Comparison of ENCODE assay signal across 7 mouse cellular contexts in genomic region chr12:29368107-29368819, GRCm38 (mm10).
DNase-seq lines count a peak whose midpoint lies in the region; ATAC-seq lines count a peak whose summit lies in the region.

No protein-coding gene starts in this region.

- H3K27me3 ChIP-seq in hindbrain, embryonic 16.5 days (replicated peaks; ENCODE audit: control insufficient read depth, insufficient read depth, low read length) = no peaks in the 10 kb centered on the region
- H3K27me3 ChIP-seq in neural tube, embryonic 13.5 days = no peaks in the 10 kb centered on the region; the same call in 1 of the 2 replicates

- 3% methylated on average over 19 of the region's 19 CpGs for WGBS in hindbrain, embryonic 16.5 days
- WGBS in neural tube, embryonic 13.5 days = 3% methylated on average over 19 of the region's 19 CpGs

- DNase-seq in adrenal gland, postnatal 10 days = peak; percentile 51
- DNase-seq in cerebellum, postnatal 10 days = peak; percentile 84
- DNase-seq in frontal cortex, postnatal 25 days (ENCODE audit: low spot score in 2 of 2) = peak; percentile 47 to 52
- DNase-seq in left cerebral cortex, adult 18-20 months (ENCODE audit: low spot score in 2 of 2) = peak; percentile 52 to 66
- no peak for DNase-seq in thymus, adult 18-20 months

- peak overlapping the region; percentile 24 for H3K4me3 ChIP-seq in hindbrain, embryonic 16.5 days (ENCODE audit: low read length)
- peak overlapping the region; percentile 23 for H3K4me3 ChIP-seq in neural tube, embryonic 13.5 days

- H3K27ac ChIP-seq in hindbrain, embryonic 16.5 days (ENCODE audit: low read depth, low read length) = peak overlapping the region; percentile 88
- H3K27ac ChIP-seq in neural tube, embryonic 13.5 days (replicated peaks) = peak overlapping the region; percentile 96

- peak overlapping the region; percentile 55 for H3K4me2 ChIP-seq in hindbrain, embryonic 16.5 days (ENCODE audit: low read length)
- H3K4me2 ChIP-seq in neural tube, embryonic 13.5 days = peak overlapping the region; percentile 54

- H3K9ac ChIP-seq in hindbrain, embryonic 16.5 days (ENCODE audit: low read depth, low read length) = peak overlapping the region; percentile 62
- H3K9ac ChIP-seq in neural tube, embryonic 13.5 days = peak overlapping the region; percentile 63

- peaks cover 18% of the 10 kb centered on the region for H3K4me1 ChIP-seq in hindbrain, embryonic 16.5 days (ENCODE audit: control insufficient read depth, insufficient read depth, low read depth, low read length)
- H3K4me1 ChIP-seq in neural tube, embryonic 13.5 days (replicated peaks) = peaks cover 28% of the 10 kb centered on the region

- peak; percentile 89 for ATAC-seq in hindbrain, embryonic 16.5 days
- peak; percentile 86 for ATAC-seq in neural tube, embryonic 13.5 days (ENCODE audit: low read depth)

- H3K36me3 ChIP-seq in hindbrain, embryonic 16.5 days (ENCODE audit: control insufficient read depth, insufficient read depth, low read length) = no peaks in the 10 kb centered on the region
- H3K36me3 ChIP-seq in neural tube, embryonic 13.5 days = no peaks in the 10 kb centered on the region

- H3K9me3 ChIP-seq in hindbrain, embryonic 16.5 days (ENCODE audit: control insufficient read depth, low read length) = no peaks in the 10 kb centered on the region
- H3K9me3 ChIP-seq in neural tube, embryonic 13.5 days = no peaks in the 10 kb centered on the region

Comparison
In these comparisons a context has a peak if more than half of its experiments do, and no peak if none do; other contexts are left out.
1. DNase-seq: peak in adrenal gland, postnatal 10 days (single experiment), cerebellum, postnatal 10 days (2 of 2), frontal cortex, postnatal 25 days (2 of 2) and left cerebral cortex, adult 18-20 months (2 of 2); none in thymus, adult 18-20 months (0 of 2).